Mouse (Mus musculus) erythroid progenitor cell, adult 5-6 weeks (primary cell): ENCODE results near the gene Acsl1. TPM values are rescaled to one million over a fixed set of nuclear protein-coding genes. Genes with fewer than 3 reads are reported as not detected.

Source experiments
- ATAC-seq: replicated peaks from 2 replicates; pipeline ENCODE4 v1.8.0; 2016; ENCODE audit warnings: moderate number of reproducible peaks, mild to moderate bottlenecking, moderate TSS enrichment, inconsistent platforms; ENCODE audit not compliant: poor library complexity, low FRiP score, severe bottlenecking
- total RNA-seq, 2 experiments: library from RNA; stranded (forward) in 1 of 2; stranded (reverse) in 1 of 2; fragments of 150-400 nt in 1 of 2; fragments of 186-747, 209-891 nt in 1 of 2; gene quantifications; 2 replicates each; pipeline versions ENCODE4 v1.2.3 to v1.2.4; 2015 to 2017; ENCODE audit warnings: low replicate concordance in 2 of 2

The Acsl1 gene
- total RNA-seq (2015; ENCODE audit: low replicate concordance): 149 and 194 TPM in 2 replicates
- total RNA-seq (2017; ENCODE audit: low replicate concordance): 172 and 291 TPM in 2 replicates

GRCm38 (mm10) chr8:46470792-46471781 is at the start of gene Acsl1:
Gene Acsl1, plus strand, starts transcription at chr8:46471037.
- peak; percentile 84 for ATAC-seq

GRCm38 (mm10) chr8:46421515-46421914 is 49.3 kb upstream of the Acsl1 start:
- no peak for ATAC-seq

GRCm38 (mm10) chr8:46427940-46428339 is 42.9 kb upstream of the Acsl1 start:
- no peak for ATAC-seq

- no peak for ATAC-seq
These were observed 41.0 kb upstream of the Acsl1 start for GRCm38 (mm10) chr8:46429871-46430270.

- no peak for ATAC-seq
These were observed 38.9 kb upstream of the Acsl1 start for GRCm38 (mm10) chr8:46431921-46432320.

- no peak for ATAC-seq
These were observed 38.3 kb upstream of the Acsl1 start for GRCm38 (mm10) chr8:46432581-46432980.

GRCm38 (mm10) chr8:46433656-46434055 is 37.2 kb upstream of the Acsl1 start:
- no peak for ATAC-seq

- ATAC-seq: no peak
These were observed 32.3 kb upstream of the Acsl1 start for GRCm38 (mm10) chr8:46438491-46438890.

- ATAC-seq: no peak
These were observed 24.6 kb upstream of the Acsl1 start for GRCm38 (mm10) chr8:46445964-46446915.

- ATAC-seq: no peak
These were observed 23.5 kb upstream of the Acsl1 start for GRCm38 (mm10) chr8:46447334-46447733.

- no peak for ATAC-seq
These were observed 22.2 kb upstream of the Acsl1 start for GRCm38 (mm10) chr8:46448606-46449005.

GRCm38 (mm10) chr8:46449063-46449462 is 21.8 kb upstream of the Acsl1 start:
- no peak for ATAC-seq

- no peak for ATAC-seq
These were observed 21.1 kb upstream of the Acsl1 start for GRCm38 (mm10) chr8:46449723-46450251.

- no peak for ATAC-seq
These were observed 12.5 kb upstream of the Acsl1 start for GRCm38 (mm10) chr8:46458215-46458811.

- no peak for ATAC-seq
These were observed 2.4 kb upstream of the Acsl1 start for GRCm38 (mm10) chr8:46468400-46468799.

GRCm38 (mm10) chr8:46469071-46469769 is 1.6 kb upstream of the Acsl1 start:
- ATAC-seq: no peak

GRCm38 (mm10) chr8:46470091-46470791 is 596 bp upstream of the Acsl1 start:
- ATAC-seq: no peak

GRCm38 (mm10) chr8:46471926-46472485 is 1.2 kb downstream of the Acsl1 start:
- ATAC-seq: no peak
